Mouse (Mus musculus): ENCODE measurements at regions not wholly inside any gene's neighbourhood (a gene's known extent, or its start where the extent isn't known, plus 50 kb on each side); places are given as distances from the start of the nearest gene placed in this dataset.

DNA sequence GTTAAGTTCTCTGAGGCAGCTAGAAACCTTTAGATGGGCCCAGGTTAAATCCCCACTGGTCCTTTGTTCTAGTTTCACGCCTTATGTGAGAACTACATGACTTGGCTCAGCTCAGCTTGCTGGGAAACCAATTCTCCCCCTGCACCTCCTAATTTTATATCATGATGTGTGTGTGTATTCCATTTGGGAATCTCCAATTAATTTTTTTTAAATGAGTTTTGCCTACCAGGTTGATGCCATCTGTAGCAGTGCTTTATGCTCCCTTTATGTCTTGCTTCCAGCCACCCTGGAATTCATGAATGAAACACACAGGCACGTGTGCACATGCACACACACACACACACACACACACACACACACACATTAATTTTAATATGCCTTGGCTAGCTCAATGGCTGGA is 180.0 kb upstream of the Gli3 start:
- Histone ChIP-seq H3K27ac (ENCODE audit: low read depth, low read length) (no peak overlapping the region), H3K9me3 (ENCODE audit: control insufficient read depth) (0 out of 2 replicates have a peak, but pooled peaks cover 2% of the 10 kb centered on the region), H3K9ac (ENCODE audit: low read depth, low read length) (no peak overlapping the region), H3K4me1 (replicated peaks; ENCODE audit: control insufficient read depth, insufficient read depth, low read length) (no peaks in the 10 kb centered on the region), H3K4me2 (replicated peaks; ENCODE audit: low read depth) (no peak overlapping the region), H3K27me3 (replicated peaks; ENCODE audit: control insufficient read depth, insufficient read depth, low read length) (no peaks in the 10 kb centered on the region), H3K36me3 (ENCODE audit: control insufficient read depth, insufficient read depth) (no peaks in the 10 kb centered on the region), H3K4me3 (ENCODE audit: low read depth, low read length) (no peak overlapping the region)
- no peak for ATAC-seq
- TF ChIP-seq CTCF (IDR thresholded peaks at IDR 0.05; ENCODE audit: low read depth) = no peak
- WGBS = 57% methylated on average over 2 of the region's 2 CpGs

DNA sequence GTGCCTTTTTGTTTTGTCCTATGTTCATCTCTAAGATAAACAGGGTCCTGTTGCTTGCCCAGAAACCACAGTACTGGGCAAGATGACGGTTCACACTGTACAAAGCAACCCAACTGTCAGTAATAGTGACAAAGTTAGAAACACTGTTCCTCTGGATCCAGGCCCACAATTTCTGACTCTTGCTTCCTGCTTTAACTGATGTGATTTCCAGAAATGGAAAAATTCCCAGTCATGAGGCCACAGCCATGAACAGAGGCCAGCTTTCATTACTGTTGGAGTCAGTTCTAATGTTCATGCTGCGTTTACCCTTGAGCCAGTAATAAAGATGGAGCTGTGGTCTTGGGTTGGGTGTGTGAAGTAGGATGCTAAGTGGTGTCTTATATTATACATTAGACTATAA is 164.6 kb upstream of the Gli3 start:
- no peaks in the 10 kb centered on the region for H3K36me3 ChIP-seq (ENCODE audit: control insufficient read depth, insufficient read depth)
- 71% methylated on average over 2 of the region's 2 CpGs for WGBS
- no peaks in the 10 kb centered on the region for H3K4me1 ChIP-seq (replicated peaks; ENCODE audit: control insufficient read depth, insufficient read depth, low read length)
- no peak overlapping the region for H3K27ac ChIP-seq (ENCODE audit: low read depth, low read length)
- no peak for ATAC-seq
- no peak overlapping the region for H3K4me2 ChIP-seq (replicated peaks; ENCODE audit: low read depth)
- no peaks in the 10 kb centered on the region for H3K9me3 ChIP-seq (ENCODE audit: control insufficient read depth)
- no peaks in the 10 kb centered on the region for H3K27me3 ChIP-seq (replicated peaks; ENCODE audit: control insufficient read depth, insufficient read depth, low read length)
- H3K4me3 ChIP-seq (ENCODE audit: low read depth, low read length) = no peak overlapping the region
- H3K9ac ChIP-seq (ENCODE audit: low read depth, low read length) = no peak overlapping the region
- no peak for TF ChIP-seq CTCF (IDR thresholded peaks at IDR 0.05; ENCODE audit: low read depth)

DNA sequence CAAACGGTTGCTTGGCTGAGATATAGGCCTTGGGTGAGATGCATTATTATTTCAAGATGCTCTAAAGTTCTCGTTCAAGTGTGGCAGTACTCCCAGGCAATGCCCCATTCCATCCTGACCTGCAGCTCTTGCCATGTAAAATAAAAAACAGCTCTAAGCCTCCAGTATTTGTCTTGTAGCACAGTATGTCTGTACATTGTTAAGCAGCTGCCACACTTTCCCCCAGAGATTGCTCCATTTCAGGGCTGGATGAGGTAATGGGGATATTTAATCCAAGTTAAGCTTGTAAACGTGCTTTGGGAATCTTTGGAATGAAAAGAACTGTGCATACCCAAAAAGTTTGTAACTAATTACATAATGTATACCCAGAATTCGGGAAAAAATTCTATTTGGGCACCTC is 137.6 kb upstream of the Gli3 start:
- Histone ChIP-seq H3K4me2 (replicated peaks; ENCODE audit: low read depth) (no peak overlapping the region), H3K4me1 (replicated peaks; ENCODE audit: control insufficient read depth, insufficient read depth, low read length) (no peaks in the 10 kb centered on the region), H3K27me3 (replicated peaks; ENCODE audit: control insufficient read depth, insufficient read depth, low read length) (no peaks in the 10 kb centered on the region), H3K36me3 (ENCODE audit: control insufficient read depth, insufficient read depth) (no peaks in the 10 kb centered on the region), H3K4me3 (ENCODE audit: low read depth, low read length) (no peak overlapping the region), H3K27ac (ENCODE audit: low read depth, low read length) (no peak overlapping the region), H3K9ac (ENCODE audit: low read depth, low read length) (no peak overlapping the region), H3K9me3 (ENCODE audit: control insufficient read depth) (no peaks in the 10 kb centered on the region)
- 54% methylated on average over 4 of the region's 4 CpGs for WGBS
- ATAC-seq = no peak
- no peak for TF ChIP-seq CTCF (IDR thresholded peaks at IDR 0.05; ENCODE audit: low read depth)

DNA sequence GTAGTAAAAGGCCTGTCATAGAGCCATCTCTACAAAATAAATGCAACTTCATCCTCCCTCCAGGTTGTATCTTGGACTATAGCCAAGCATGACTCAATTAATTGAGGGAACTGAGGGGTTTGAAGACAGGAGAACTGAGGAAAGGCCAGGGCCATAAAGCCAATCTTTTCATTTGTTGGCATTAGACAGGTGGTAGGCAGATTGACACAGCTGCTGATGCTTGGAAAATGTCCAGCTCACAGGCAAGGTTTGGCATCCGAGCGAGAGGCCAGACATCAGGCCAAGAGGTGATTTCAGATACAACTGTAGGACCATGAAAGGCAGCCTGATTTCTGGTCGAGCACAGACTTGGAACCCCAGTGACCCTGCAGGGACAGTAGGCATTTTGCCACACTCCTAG is 136.9 kb upstream of the Gli3 start:
- no peak overlapping the region for H3K27ac ChIP-seq (ENCODE audit: low read depth, low read length)
- H3K27me3 ChIP-seq (replicated peaks; ENCODE audit: control insufficient read depth, insufficient read depth, low read length) = no peaks in the 10 kb centered on the region
- no peaks in the 10 kb centered on the region for H3K36me3 ChIP-seq (ENCODE audit: control insufficient read depth, insufficient read depth)
- no peak overlapping the region for H3K9ac ChIP-seq (ENCODE audit: low read depth, low read length)
- TF ChIP-seq CTCF (IDR thresholded peaks at IDR 0.05; ENCODE audit: low read depth) = no peak
- H3K4me1 ChIP-seq (replicated peaks; ENCODE audit: control insufficient read depth, insufficient read depth, low read length) = no peaks in the 10 kb centered on the region
- H3K4me3 ChIP-seq (ENCODE audit: low read depth, low read length) = no peak overlapping the region
- no peaks in the 10 kb centered on the region for H3K9me3 ChIP-seq (ENCODE audit: control insufficient read depth)
- 64% methylated on average over 3 of the region's 3 CpGs for WGBS
- no peak for ATAC-seq
- no peak overlapping the region for H3K4me2 ChIP-seq (replicated peaks; ENCODE audit: low read depth)

DNA sequence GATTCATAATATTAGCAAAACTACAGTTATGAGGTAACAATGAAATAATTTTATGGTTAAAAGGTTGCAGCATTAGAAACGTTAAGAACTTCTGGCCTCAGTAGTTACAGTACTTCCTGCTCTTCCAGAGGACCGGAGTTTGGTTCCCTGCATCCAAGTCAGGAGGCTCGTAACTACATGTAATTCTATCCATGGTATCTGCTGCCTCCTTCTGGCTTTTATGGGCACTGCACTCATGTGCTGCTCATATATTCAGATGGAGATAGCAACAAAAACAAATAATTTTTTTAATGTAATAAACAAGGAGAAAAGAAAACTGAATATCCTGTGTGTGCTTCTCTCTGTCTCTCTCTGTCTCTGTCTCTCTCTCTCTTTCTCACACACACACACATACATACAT is 133.5 kb upstream of the Gli3 start:
- Histone ChIP-seq H3K27ac (ENCODE audit: low read depth, low read length) (no peak overlapping the region), H3K4me1 (replicated peaks; ENCODE audit: control insufficient read depth, insufficient read depth, low read length) (no peaks in the 10 kb centered on the region), H3K27me3 (replicated peaks; ENCODE audit: control insufficient read depth, insufficient read depth, low read length) (no peaks in the 10 kb centered on the region), H3K9me3 (ENCODE audit: control insufficient read depth) (no peaks in the 10 kb centered on the region), H3K4me3 (ENCODE audit: low read depth, low read length) (no peak overlapping the region), H3K36me3 (ENCODE audit: control insufficient read depth, insufficient read depth) (no peaks in the 10 kb centered on the region), H3K4me2 (replicated peaks; ENCODE audit: low read depth) (no peak overlapping the region), H3K9ac (ENCODE audit: low read depth, low read length) (no peak overlapping the region)
- no peak for ATAC-seq
- TF ChIP-seq CTCF (IDR thresholded peaks at IDR 0.05; ENCODE audit: low read depth) = peak; percentile 22; the same call in 1 of the 2 replicates
- 88% methylated on average over 3 of the region's 3 CpGs for WGBS

DNA sequence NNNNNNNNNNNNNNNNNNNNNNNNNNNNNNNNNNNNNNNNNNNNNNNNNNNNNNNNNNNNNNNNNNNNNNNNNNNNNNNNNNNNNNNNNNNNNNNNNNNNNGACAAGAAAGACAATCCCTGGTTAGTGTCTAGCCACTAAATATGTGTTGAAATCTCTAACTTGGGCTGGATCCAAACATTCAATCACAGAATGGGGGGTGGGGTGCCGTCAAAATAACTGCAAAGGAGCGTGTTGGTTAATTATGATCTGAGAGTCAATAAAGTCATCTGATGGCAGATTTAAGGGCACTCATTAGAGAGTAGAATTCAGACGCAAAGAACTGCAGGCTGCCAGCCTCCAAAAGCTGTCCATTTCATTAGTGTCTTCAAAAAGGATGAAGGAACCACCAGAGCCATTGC is 119.6 kb upstream of the Gli3 start:
- H3K4me1 ChIP-seq (replicated peaks; ENCODE audit: control insufficient read depth, insufficient read depth, low read length) = no peaks in the 10 kb centered on the region
- ATAC-seq = no peak
- H3K36me3 ChIP-seq (ENCODE audit: control insufficient read depth, insufficient read depth) = no peaks in the 10 kb centered on the region
- TF ChIP-seq CTCF (IDR thresholded peaks at IDR 0.05; ENCODE audit: low read depth) = no peak
- H3K9ac ChIP-seq (ENCODE audit: low read depth, low read length) = no peak overlapping the region
- H3K27me3 ChIP-seq (replicated peaks; ENCODE audit: control insufficient read depth, insufficient read depth, low read length) = no peaks in the 10 kb centered on the region
- no peak overlapping the region for H3K27ac ChIP-seq (ENCODE audit: low read depth, low read length)
- no peak overlapping the region for H3K4me3 ChIP-seq (ENCODE audit: low read depth, low read length)
- 22% methylated on average over 3 of the region's 3 CpGs for WGBS
- no peak overlapping the region for H3K4me2 ChIP-seq (replicated peaks; ENCODE audit: low read depth)
- H3K9me3 ChIP-seq (ENCODE audit: control insufficient read depth) = no peaks in the 10 kb centered on the region

DNA sequence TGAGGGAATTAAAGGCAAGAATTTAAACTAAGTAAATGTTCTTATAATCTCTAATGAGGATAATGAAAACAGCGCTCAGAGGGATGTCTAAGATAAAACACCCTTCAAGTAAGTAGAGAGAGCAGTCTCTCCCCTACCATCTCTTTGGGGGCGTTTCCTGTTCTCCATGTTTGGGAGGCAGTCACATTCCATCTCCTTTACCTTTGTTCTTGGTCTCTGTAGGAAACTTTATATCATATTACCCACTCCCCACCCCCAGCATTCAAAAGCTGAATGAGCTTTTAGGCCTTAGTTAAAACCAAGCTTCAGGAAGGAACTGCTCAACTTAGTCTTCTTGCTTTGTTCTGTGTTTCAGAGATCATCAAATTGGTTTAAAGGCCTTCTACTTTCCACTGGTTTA is 116.2 kb upstream of the Gli3 start:
- H3K4me3 ChIP-seq (ENCODE audit: low read depth, low read length) = no peak overlapping the region
- ATAC-seq = no peak
- no peak overlapping the region for H3K27ac ChIP-seq (ENCODE audit: low read depth, low read length)
- no peak overlapping the region for H3K4me2 ChIP-seq (replicated peaks; ENCODE audit: low read depth)
- no peak for TF ChIP-seq CTCF (IDR thresholded peaks at IDR 0.05; ENCODE audit: low read depth)
- no peak overlapping the region for H3K9ac ChIP-seq (ENCODE audit: low read depth, low read length)
- no peaks in the 10 kb centered on the region for H3K27me3 ChIP-seq (replicated peaks; ENCODE audit: control insufficient read depth, insufficient read depth, low read length)
- no peaks in the 10 kb centered on the region for H3K36me3 ChIP-seq (ENCODE audit: control insufficient read depth, insufficient read depth)
- no peaks in the 10 kb centered on the region for H3K4me1 ChIP-seq (replicated peaks; ENCODE audit: control insufficient read depth, insufficient read depth, low read length)
- H3K9me3 ChIP-seq (ENCODE audit: control insufficient read depth) = no peaks in the 10 kb centered on the region
- WGBS = 56% methylated on average over 2 of the region's 2 CpGs
